Mouse (Mus musculus): ENCODE measurements around the gene Pofut2. TPM values are rescaled to one million over a fixed set of nuclear protein-coding genes. Genes with fewer than 3 reads are reported as not detected.

Pofut2 gene
- polyA plus RNA-seq, 2 experiments from 2014 or later = 20.2 to 25.8 TPM

DNA sequence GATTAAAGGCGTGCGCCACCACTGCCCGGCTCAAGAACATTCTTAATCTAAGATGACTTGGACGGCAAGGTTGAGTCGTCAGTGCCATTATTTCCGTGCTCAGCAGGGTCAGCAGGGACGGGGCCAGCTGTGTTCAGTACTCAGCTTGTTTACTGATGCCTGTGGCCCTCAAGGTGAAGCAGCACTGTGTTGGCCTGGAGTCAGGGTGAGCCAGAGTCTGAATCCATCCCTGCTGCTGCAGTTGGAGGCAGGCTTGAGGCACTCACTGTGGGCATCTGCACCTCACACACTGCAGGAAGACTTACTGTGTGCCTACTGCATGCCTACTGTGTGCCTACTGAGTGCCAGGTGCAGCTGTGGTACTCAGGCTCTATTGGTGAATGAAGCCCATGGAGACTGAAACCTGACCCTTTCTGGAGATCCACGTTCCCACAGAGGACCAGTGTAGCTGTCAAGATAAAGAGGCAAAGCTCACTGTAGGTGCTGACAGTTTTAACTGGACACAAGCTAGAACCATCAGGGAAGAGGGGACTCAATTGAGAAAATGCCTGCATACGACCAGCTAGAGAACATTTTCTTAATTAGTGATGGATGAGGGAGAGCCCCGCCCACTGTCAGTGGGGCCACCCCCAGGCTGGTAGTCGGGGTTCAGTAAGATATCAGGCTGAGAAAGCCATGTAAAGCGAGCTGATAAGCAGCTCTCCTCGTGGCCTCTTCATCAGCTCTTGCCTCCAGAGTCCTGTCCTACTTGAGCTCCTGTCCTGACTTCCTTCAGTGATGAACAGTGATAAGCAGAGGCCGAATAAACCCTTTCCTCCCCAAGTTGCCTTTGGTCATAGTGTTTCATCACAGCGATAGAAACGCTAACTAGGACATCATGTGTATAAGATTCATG is 26.9 kb upstream of the Pofut2 start:
- no peak for ATAC-seq

DNA sequence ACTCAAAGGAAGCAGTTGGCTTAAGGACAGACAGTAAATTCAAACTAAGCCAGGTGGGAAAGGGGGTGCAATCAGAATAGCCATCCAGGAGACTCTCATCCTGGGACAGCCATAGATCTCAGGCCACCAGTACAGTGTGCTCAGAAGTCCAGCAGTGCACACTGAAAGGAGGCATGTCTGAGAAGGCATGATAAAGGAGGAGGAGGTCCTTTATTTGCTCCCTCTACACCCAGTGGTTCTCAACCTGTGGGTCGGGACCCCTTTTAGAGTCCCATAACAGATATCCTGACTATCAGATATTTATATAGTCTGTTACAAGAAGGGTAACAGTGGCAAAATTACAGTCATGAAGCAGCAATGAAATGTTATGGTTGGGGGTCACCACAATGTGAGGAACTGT is 25.8 kb upstream of the Pofut2 start:
- no peak for ATAC-seq

GRCm38 (mm10) chr10:77234991-77235616 is 23.9 kb upstream of the Pofut2 start:
- no peak for ATAC-seq

DNA sequence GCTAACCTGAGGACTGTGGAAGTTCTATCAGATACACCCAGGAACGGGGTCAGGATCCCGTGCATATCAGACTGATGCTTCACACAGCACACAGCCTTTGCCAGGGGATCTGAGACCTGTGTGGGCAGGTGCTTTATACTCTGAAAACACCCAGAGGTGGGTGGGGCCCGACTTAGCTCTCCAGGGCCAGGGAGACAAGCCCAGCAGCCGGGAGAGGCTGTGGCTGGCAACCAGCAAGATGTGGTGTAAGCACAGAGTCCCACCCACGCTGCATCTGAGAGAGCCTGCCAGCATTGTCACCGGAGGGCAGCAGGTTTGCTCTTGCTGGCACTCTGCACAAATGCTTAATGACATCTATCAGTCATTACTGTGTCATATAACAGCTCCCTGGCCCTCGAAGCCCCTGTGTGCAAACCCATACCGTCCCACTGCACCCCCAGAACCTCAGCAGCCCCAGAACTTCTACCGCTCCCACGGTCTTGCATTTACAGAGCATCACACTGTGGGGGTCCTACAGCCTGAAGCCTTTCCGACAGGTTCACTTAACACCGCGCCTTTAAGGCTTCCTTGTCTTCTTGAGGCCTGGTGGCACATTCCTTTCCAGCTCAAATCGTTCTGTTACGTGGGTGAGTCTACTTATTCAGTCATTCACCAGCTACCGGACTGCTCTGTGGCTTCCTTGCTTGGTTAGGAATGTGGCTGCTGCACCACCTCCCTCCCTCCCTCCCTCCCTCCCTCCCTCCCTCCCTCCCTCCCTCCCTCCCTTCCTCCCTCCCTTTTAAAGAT is 21.0 kb upstream of the Pofut2 start:
- ATAC-seq = no peak

- no peak for ATAC-seq
Observed at GRCm38 (mm10) chr10:77240764-77241163, 18.3 kb upstream of the Pofut2 start.

- ATAC-seq = no peak
Observed at GRCm38 (mm10) chr10:77242396-77242795, 16.6 kb upstream of the Pofut2 start.

- no peak for ATAC-seq
Observed at GRCm38 (mm10) chr10:77242871-77243270, 16.1 kb upstream of the Pofut2 start.

DNA sequence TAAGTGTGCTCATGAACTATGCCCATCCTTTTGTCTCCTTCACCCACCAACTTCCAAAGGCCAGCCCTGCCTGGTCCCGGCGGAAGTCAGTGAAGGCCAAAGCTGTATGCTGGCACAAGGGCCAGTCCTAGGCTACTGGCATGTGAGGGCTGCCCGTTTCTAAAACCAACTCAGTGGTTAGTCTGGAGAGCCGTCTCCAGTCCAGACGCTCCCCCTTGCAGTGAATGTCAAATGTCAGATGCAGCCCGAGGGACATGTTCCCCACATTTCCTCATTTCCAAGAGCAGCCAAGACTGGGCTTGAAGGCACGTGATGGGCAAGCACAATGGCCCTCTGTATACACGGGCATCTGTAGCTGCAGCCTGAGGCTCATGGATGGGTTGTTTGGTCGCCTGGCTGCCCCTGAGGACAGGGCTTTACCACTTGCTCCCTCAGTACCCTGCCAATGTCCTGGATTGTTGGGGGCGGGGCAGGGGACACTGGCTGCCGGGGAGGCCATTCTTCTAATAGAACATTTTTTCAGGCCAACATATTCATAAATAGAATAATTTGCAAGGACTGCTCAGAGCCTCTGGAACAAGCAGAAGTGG is 15.4 kb upstream of the Pofut2 start:
- no peak for ATAC-seq

GRCm38 (mm10) chr10:77244777-77245176 is 14.2 kb upstream of the Pofut2 start:
- no peak for ATAC-seq

- no peak for ATAC-seq
Observed at GRCm38 (mm10) chr10:77247048-77247447, 12.0 kb upstream of the Pofut2 start.

- ATAC-seq = no peak
Observed at GRCm38 (mm10) chr10:77247707-77248106, 11.3 kb upstream of the Pofut2 start.

DNA sequence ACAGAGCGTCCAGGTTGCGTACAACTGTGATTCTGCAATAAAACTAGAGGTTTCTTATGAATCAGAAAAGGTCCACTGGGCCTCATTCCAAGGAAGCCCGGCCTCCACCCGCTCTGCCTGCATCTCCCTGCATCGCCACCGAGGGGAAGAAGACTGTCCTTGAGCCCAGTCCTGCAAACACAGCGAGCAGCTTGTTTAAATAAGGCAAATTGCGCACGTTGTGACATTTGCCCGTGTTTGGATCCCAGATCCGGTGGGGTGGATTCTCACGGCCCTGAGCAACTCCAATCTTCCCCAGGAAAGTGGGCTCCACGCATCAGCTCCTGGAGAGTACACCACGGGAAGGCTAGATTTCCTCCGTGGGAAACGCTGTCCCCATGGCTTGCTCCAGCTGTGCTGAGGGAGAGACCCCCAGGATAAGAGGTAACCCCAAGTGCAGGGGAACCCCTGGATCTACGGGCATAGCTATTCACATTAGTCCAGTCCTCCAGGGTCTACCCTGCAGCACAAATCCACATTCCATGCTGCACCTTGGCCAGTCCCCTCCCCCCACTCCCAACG is 7.7 kb upstream of the Pofut2 start:
- ATAC-seq = no peak

DNA sequence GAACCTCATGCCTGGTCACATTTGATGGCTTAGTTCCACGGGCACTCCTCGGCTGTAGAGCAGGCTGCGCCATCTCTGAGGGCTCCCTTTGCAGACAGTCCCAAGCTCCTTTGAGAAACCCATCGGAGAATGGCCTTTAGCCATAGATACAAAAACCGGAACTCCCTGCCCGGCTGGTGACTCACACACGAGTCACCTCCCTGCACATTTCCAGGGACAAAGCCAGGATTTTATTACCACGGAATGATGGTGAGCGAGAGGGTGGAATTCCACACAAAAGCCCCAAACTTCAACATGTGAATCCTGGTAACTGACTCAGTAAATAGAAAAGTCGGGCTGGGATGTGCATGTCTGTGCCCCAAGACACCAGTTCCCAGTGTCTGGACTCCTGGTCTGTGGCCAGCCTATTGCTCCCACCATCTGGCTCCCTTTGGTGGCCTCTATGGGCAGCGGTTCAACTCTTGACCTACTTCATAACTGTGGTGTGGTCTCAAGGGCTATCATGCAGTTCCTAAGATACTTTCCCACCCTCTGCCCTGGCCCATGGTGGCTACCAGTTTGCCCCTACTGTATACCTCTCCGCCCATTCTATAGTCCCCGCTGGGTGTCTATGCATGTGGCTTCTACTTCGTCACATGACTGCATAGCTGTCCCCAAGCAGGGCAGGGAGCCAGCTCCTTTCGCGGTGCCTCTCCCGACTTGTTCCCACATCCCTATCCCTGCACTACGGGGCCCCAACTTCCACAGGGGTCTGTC is 7.1 kb upstream of the Pofut2 start:
- ATAC-seq = no peak

DNA sequence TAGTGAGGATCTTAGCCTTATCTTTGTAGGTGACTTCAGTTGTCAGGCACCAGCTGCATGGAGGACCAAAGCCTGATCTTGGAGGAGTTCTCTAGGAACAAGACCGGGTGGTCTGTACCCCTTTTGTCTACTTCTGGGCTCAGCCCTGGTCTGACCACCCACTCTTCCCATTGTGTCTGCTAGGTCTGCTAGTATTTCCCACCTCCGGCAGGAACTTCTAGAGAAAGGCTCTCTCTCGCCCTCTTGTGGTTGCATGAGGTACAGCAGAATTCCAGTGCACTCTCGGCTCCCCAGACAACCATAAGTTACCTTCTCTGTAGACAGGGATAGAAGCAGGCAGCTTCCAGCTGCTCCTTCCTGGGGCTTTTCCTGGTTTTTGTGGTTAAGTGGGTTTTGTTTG is 6.2 kb upstream of the Pofut2 start:
- peak; percentile 87 for ATAC-seq

DNA sequence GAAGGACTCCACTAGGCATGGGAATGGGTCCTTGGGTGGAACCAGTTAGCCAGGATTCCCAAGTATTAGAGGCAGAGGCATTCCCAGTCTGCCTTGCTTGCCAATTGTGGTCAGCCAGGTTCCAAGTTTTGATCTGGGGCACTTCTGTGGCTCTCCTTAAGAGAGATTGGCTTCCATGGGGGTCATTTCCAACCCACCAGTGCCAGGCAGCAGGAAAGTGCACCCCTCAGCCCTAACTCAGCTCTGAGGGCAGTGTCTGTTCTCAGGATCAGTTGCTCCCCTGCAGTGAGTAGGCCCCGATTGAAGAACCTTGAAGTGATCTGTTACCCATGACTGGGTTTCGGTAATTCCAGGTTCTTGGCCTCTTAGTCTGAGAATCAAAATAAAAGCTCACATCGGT is 3.8 kb upstream of the Pofut2 start:
- ATAC-seq = no peak

DNA sequence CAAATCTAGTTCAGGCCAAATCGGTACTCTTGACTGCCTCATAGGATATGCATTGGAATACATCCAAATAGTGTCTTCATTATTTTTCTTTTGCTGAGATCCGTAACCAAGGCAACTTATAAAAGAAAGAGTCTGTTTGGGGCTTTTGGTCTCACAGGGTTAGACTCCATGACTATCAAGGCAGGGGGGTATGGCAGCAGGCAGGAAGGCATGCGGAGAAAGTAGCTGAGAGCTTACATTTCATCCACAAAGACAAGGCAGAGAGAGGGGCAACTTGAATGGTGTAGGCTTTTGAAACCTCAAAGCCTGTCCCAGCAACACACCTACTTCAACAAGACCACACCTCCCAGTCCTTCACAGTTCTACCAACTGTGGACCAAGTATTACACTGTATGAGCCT is 3.3 kb upstream of the Pofut2 start:
- no peak for ATAC-seq

DNA sequence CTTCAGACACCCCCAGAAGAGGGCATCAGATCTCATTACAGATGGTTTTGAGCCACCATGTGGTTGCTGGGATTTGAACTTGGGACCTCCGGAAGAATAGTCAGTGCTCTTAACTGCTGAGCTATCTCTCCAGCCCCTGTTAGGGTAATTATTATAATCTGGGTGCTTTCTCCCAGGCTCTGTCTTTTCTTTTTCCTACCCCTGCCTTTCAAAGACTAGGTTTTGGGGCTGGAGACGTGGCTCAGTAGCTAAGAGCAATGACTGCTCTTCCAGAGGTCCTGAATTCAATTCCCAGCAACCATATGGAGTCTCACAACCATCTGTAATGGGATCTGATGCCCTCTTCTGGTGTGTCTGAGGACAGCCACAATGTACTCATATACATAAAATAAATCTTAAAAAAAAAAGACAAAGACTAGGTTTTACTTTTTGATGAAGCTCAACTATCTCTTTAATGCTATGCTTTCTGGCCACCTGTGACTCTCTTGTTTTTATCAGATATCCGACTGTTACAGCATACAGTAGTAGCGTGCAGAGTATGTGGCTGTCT is 902 bp upstream of the Pofut2 start:
- ATAC-seq = no peak

- no peak for ATAC-seq
Observed at GRCm38 (mm10) chr10:77260166-77260875, 1.3 kb downstream of the Pofut2 start.

DNA sequence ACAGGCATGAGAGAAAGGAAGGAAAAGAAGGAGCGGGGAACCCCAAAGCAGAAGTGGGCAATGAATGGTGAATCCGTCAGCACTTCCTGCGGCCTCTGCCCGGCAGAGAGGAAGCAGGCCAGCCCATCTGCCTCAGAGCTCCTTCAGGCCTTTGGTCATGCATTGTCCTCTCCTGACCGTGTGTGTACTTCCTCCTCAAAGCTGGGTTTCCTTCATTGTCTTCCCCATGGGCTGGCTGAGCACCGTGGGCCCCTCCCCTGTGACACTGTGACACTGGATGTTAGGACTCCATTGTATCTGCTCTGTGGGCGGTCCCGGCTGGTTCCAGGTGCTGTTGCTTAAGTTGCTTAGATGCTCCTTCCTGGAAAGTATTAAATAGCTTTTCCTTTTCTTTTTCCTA is 7.3 kb downstream of the Pofut2 start:
- ATAC-seq = no peak

DNA sequence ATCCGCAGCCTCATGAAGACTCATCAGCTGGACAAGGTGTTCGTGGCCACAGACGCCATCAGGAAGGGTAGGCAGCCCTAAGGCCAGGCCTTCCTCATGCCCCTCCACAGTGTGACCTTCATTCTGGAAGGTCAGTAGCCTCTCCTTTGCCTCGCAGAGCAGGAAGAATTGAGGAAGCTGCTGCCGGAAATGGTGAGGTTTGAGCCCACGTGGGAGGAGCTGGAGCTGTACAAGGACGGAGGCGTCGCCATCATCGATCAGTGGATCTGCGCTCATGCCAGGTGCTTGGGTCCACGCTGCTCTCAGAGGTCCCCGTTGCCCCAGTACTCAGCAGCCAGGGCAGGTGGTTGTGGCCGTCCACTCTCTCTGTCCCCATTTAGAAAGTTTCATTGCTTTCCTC is 8.0 kb downstream of the Pofut2 start:
- no peak for ATAC-seq

DNA sequence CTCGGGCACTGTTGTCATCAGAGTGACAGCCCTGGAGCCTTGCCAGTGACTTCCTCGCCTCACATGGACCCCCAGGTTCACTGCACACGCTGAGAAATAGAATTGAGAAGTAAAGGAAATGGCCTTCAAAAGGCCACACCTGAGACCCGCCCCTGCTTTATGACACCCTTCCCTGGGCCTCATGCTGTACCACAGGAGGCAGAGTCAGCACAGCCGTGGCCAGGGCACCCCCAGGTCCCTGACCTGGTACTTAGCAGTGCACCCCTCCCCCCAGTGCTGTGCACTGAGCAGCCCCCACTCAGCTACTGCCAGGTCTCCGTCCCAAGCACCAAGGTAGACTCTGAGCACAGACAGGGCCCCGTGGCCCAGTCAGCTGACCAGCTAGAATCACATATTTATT is 10.1 kb downstream of the Pofut2 start:
- no peak for ATAC-seq

All from CD4-positive, CD25-positive, alpha-beta regulatory T cell, adult 4 months (primary cell).